Mouse (Mus musculus) liver, adult 2 months (tissue): ENCODE data around the gene Trem1.

Experiments used
- CTCF ChIP-seq: fragments of 200-500 bp; IDR thresholded peaks from 2 replicates; pipeline ENCODE4 v1.5.1; 2011; ENCODE audit warnings: low read depth, low read length, control low read depth
- POLR2A ChIP-seq: fragments of 200-500 bp; IDR thresholded peaks from 2 replicates; pipeline ENCODE4 v1.6.1; 2011; ENCODE audit warnings: low read length, control low read depth; ENCODE audit not compliant: insufficient read depth; ENCODE audit errors: extremely low read depth

GRCm38 (mm10) chr17:48215429-48215828, 17.1 kb upstream of the Trem1 start:
- no peak for TF ChIP-seq POLR2A
- TF ChIP-seq CTCF, result no peak
